Mouse (Mus musculus) bone marrow, adult 2 months (tissue): ENCODE results near the gene Pard3.

Source experiments
- CTCF ChIP-seq: fragments of 200-500 bp; IDR thresholded peaks from 2 replicates; pipeline ENCODE4 v1.5.1; 2011; ENCODE audit warnings: low read length, control low read depth; ENCODE audit not compliant: control insufficient read depth, insufficient read depth
- POLR2A ChIP-seq: fragments of 200-500 bp; IDR thresholded peaks from 2 replicates; pipeline ENCODE4 v1.6.1; 2011; ENCODE audit warnings: low read depth, mild to moderate bottlenecking, control low read depth, low read length, borderline replicate concordance; ENCODE audit not compliant: control insufficient read depth

GRCm38 (mm10) chr8:127049996-127050395, 13.7 kb upstream of the Pard3 start:
- TF ChIP-seq CTCF (no peak), POLR2A (no peak)
